Mouse (Mus musculus): ENCODE data around the gene Fgd6.

DNA sequence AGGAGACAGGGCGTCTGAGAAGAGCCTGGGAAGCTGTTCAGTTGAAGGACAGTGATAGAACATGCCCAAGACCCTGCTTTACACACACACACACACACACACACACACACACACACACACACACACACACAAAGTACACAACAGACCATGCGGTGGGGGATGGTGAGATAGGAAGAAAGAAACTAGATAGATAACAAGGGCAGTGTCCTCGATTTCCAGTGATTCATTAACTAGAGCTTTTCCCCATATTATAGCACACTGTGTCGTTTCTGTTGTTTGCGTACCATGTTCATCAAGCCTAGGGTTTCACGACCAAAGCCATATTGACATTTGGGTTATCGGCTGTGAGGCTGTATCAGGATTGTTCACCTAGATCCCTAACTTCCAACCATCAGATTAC lies 83.2 kb downstream of the Fgd6 start:
- TF ChIP-seq CTCF (IDR thresholded peaks at IDR 0.05; ENCODE audit: control insufficient read depth, insufficient read depth, insufficient replicate concordance, low read depth, low read length) (no peak), POLR2A (IDR thresholded peaks at IDR 0.05; ENCODE audit: control insufficient read depth, low read depth, low read length) (no peak)

Measured in testis, adult 2 months (tissue).